Mouse (Mus musculus): Measurements from ENCODE around the gene Slc35f2.

GRCm38 (mm10) chr9:53813418-53813817 lies 42.1 kb downstream of the Slc35f2 start:
- TF ChIP-seq CTCF (IDR thresholded peaks at IDR 0.05; ENCODE audit: borderline replicate concordance, insufficient read depth, low read length) (no peak), POLR2A (IDR thresholded peaks at IDR 0.05; ENCODE audit: low read depth, low read length) (no peak)

Measured in embryonic fibroblast, embryonic 13.5 days (primary cell).